Mouse (Mus musculus) B cell, adult (primary cell): Measurements from ENCODE around the gene Sorcs1. TPM values are rescaled to one million over a fixed set of nuclear protein-coding genes. Genes with fewer than 3 reads are reported as not detected.

Experiments used
- total RNA-seq: library from RNA; stranded (reverse); gene quantifications from 4 replicates; pipeline ENCODE4 v1.2.4, GENCODE M21; 2023; ENCODE audit not compliant: inconsistent age

Gene Sorcs1
- total RNA-seq, result not detected in 4 replicates

GRCm38 (mm10) chr19:50677903-50678896, at the start of gene Sorcs1:
Gene Sorcs1, minus strand, starts transcription at chr19:50678646.

